ENCODE assay signal across 8 mouse cellular contexts in genomic region chr13:46627841-46628240, GRCm38 (mm10). TPM values are rescaled to one million over a fixed set of nuclear protein-coding genes. Genes with fewer than 3 reads are reported as not detected.
DNase-seq lines count a peak whose midpoint lies in the region.

No protein-coding gene starts in this region.

- intact Hi-C loops in left cerebral cortex, postnatal 10 days (cut with DNase I) = no loop called here
- intact Hi-C loops in left cerebral cortex, postnatal 36 days (cut with DNase I) = loop anchor here (5.0 kb wide), 1 partner anchor 56 kb away; no protein-coding TSS in a partner anchor

- DNase-seq in frontal cortex, postnatal 10 days (ENCODE audit: low spot score in 2 of 2) = peak; percentile 22 to 41
- DNase-seq in frontal cortex, postnatal 25 days (ENCODE audit: low spot score in 2 of 2) = no peak
- DNase-seq in left cerebral cortex, postnatal 10 days (ENCODE audit: extremely low spot score in 1 of 2, low spot score in 2 of 2) = peak; percentile 65 to 72
- DNase-seq in left cerebral cortex, postnatal 36 days (ENCODE audit: low spot score in 2 of 2) = no peak
- DNase-seq in brain, adult 2 months (ENCODE audit: low read depth, low spot score) = peak; percentile 72
- DNase-seq in layer of hippocampus, postnatal 14 days (ENCODE audit: low spot score in 2 of 2) = peak; percentile 28 to 69
- no peak for DNase-seq in liver
- no peak for DNase-seq in spleen, postnatal 10 days (ENCODE audit: low spot score in 2 of 2)

RNA-seq across cellular contexts. Expression of gene Fam8a1, which starts 41.5 kb away (rescaled TPM):
- 10 to 100 TPM; 70.5 to 73.2 TPM for total RNA-seq in left cerebral cortex, postnatal 10 days (2021)
- total RNA-seq in left cerebral cortex, postnatal 36 days (2021) = 10 to 100 TPM; 78.1 to 82.7 TPM
- 10 to 100 TPM; 69.9 to 70.3 TPM for total RNA-seq in layer of hippocampus, postnatal 14 days (2021)

Comparison
In these comparisons a context has a peak if more than half of its experiments do, and no peak if none do; other contexts are left out.
1. DNase-seq: peak in frontal cortex, postnatal 10 days (2 of 2), left cerebral cortex, postnatal 10 days (2 of 2), brain, adult 2 months (single experiment) and layer of hippocampus, postnatal 14 days (2 of 2); none in frontal cortex, postnatal 25 days (0 of 2), left cerebral cortex, postnatal 36 days (0 of 2), liver (single experiment) and spleen, postnatal 10 days (0 of 2).